Mouse (Mus musculus): ENCODE results near the gene Tmem80. TPM values are rescaled to one million over a fixed set of nuclear protein-coding genes. Genes with fewer than 3 reads are reported as not detected.

Gene Tmem80
- polyA plus RNA-seq, 1 experiment = 25.4 TPM

DNA sequence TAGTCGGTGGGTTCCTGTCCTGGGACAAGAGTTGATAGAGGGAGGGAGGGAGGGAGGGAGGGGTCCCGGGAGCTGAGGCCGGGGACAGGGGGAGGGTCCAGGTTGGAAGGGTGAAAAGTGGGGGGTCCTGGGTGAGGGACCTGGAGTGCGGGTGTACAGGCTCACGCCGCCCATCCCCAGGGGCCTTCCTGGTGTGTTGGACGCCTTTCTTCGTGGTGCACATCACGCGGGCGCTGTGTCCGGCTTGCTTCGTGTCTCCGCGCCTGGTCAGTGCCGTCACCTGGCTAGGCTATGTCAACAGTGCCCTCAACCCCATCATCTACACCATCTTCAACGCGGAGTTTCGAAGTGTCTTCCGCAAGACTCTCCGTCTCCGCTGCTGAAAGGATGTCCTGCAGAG is 33.1 kb upstream of the Tmem80 start:
- Histone ChIP-seq H3K4me1 (ENCODE audit: control insufficient read depth, insufficient read depth, low read length) (peaks cover 2% of the 10 kb centered on the region; the same call in 1 of the 2 replicates), H3K4me3 (ENCODE audit: insufficient read depth, low read length) (no peak overlapping the region), H3K27ac (ENCODE audit: insufficient read depth, low read length) (no peak overlapping the region)
- no peak for TF ChIP-seq POLR2A (IDR thresholded peaks at IDR 0.05; ENCODE audit: low read depth, low read length)
- no peak for TF ChIP-seq CTCF (IDR thresholded peaks at IDR 0.05; ENCODE audit: borderline replicate concordance, insufficient read depth, low read length)

DNA sequence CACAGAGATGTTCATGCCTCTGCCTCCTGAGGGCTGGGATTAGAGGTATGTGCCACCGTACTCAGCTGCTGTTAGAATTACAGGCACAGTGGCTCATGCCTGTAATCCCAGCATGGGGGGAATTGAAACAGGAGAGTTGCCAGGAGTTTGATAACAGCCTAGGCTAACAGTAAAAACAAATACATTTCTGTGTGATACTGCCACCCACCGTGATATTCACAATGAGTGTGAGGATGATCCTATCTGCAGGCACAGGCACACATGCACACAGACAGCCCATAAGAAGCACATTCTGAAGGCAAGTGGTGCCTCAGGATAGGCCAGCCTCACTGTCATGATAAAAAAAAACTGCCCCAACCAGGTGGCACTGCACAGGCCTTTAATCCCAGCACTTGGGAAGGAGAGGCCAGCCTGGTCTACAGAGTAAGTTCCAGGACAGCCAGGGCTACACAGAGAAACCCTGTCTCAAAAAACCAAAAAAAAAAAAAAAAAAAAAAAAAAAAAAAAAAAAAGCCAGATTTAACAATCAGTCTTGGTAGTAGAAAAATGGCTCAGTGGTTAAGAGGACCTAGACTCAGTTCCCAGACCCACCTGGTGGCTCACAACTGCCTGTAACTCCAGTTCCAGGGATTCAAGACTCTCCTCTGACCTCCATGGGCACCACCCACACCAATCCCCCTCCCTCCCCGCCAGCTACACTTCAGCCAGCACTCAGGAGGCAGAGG is 29.5 kb upstream of the Tmem80 start:
- no peak overlapping the region for H3K27ac ChIP-seq (ENCODE audit: insufficient read depth, low read length)
- TF ChIP-seq CTCF (IDR thresholded peaks at IDR 0.05; ENCODE audit: borderline replicate concordance, insufficient read depth, low read length) = no peak
- no peak for TF ChIP-seq POLR2A (IDR thresholded peaks at IDR 0.05; ENCODE audit: low read depth, low read length)
- no peak overlapping the region for H3K4me3 ChIP-seq (ENCODE audit: insufficient read depth, low read length)
- H3K4me1 ChIP-seq (ENCODE audit: control insufficient read depth, insufficient read depth, low read length) = peaks cover 2% of the 10 kb centered on the region; the same call in 1 of the 2 replicates

DNA sequence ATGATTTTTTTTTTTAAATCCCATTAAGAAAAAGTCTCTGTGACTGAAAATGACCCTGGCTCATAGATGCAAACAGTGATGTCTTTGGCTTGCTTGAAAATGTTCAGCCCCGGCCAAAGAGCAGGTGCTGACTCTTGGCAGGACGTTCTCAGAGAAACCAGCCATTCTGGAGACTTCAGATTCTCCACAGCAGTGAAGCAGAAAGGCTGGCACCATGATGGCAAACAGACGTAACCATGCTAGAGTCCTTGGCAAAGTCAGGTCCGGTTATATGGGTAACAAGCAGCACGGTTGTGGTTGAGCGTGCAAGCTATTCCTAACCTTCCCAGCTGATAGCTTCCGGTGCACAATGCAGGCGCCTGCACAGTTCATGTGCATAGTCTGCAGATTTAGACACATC is 28.4 kb upstream of the Tmem80 start:
- TF ChIP-seq CTCF (IDR thresholded peaks at IDR 0.05; ENCODE audit: borderline replicate concordance, insufficient read depth, low read length) = no peak
- TF ChIP-seq POLR2A (IDR thresholded peaks at IDR 0.05; ENCODE audit: low read depth, low read length) = no peak
- H3K4me3 ChIP-seq (ENCODE audit: insufficient read depth, low read length) = no peak overlapping the region
- no peak overlapping the region for H3K27ac ChIP-seq (ENCODE audit: insufficient read depth, low read length)
- H3K4me1 ChIP-seq (ENCODE audit: control insufficient read depth, insufficient read depth, low read length) = peaks cover 2% of the 10 kb centered on the region; the same call in 1 of the 2 replicates

DNA sequence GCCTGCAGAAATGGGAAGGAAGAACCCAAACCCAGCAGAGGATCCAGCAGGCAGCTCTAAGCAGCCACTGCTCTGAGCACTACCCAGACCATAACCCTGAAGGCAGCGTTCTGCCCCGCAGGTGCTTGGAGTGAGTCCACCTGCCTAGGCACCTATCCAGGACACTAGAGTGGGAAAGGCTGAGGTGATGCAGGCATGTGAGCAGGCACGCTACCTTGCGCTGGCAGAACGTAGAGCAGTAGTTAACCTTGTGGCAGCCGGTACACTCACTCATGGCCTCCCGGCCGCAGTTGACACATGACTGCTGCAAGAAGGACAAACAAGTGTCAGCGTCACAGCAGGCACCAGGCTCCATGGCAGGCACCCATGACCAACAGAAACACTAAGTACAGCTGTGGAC is 26.2 kb upstream of the Tmem80 start:
- TF ChIP-seq CTCF (IDR thresholded peaks at IDR 0.05; ENCODE audit: borderline replicate concordance, insufficient read depth, low read length) (no peak), POLR2A (IDR thresholded peaks at IDR 0.05; ENCODE audit: low read depth, low read length) (no peak)
- H3K4me1 ChIP-seq (ENCODE audit: control insufficient read depth, insufficient read depth, low read length) = peaks cover 2% of the 10 kb centered on the region; the same call in 1 of the 2 replicates
- H3K4me3 ChIP-seq (ENCODE audit: insufficient read depth, low read length) = no peak overlapping the region
- no peak overlapping the region for H3K27ac ChIP-seq (ENCODE audit: insufficient read depth, low read length)

DNA sequence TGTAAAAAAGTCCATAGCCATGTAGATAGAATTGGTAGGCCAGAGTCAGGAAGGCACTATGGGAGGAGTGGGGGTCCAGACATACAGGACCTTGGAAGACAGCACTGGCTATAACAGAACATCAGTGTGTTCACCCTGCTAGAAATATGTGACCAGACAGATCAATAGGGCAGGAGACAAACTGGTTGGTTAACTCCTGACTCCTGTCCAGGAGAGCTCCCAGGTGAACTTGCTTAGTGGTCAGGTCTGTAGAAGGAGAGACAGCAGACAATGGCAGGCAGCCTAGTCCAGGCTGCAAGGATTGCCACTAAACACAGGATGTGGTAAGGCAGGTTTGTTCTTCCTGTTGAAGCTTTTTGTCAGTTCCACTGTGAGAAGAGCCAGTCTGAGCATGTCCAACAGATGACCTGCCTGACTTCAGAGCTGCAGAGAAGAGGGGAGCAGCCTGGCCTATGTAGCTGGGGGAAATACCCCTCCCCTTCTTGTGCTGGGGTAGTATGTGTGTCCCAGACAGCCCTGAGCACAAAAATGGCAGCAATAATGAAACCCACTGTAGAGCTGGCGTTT is 24.8 kb upstream of the Tmem80 start:
- TF ChIP-seq POLR2A (IDR thresholded peaks at IDR 0.05; ENCODE audit: low read depth, low read length) (no peak), CTCF (IDR thresholded peaks at IDR 0.05; ENCODE audit: borderline replicate concordance, insufficient read depth, low read length) (no peak)
- Histone ChIP-seq H3K4me1 (ENCODE audit: control insufficient read depth, insufficient read depth, low read length) (no peaks in the 10 kb centered on the region), H3K4me3 (ENCODE audit: insufficient read depth, low read length) (no peak overlapping the region), H3K27ac (ENCODE audit: insufficient read depth, low read length) (no peak overlapping the region)

DNA sequence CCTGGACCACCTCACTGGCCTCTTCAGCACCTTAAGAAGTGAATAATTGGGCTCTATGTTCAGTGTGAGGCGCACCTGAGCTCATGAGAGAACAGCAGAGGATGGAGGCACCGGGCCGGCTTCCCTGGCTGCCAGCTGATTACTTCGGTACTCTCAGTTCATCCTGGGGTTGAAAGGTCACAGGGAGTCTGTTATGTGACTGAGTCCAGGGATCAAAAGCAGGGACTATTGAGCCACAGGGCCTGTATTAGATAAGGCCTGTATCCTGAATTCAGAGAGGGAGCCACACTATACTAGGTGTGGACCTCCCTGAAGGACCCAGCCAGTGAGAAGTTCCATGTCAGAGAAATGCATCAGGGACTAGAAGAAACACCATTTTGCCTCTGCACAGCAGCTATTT is 23.0 kb upstream of the Tmem80 start:
- H3K27ac ChIP-seq (ENCODE audit: insufficient read depth, low read length) = no peak overlapping the region
- H3K4me3 ChIP-seq (ENCODE audit: insufficient read depth, low read length) = no peak overlapping the region
- H3K4me1 ChIP-seq (ENCODE audit: control insufficient read depth, insufficient read depth, low read length) = no peaks in the 10 kb centered on the region
- no peak for TF ChIP-seq POLR2A (IDR thresholded peaks at IDR 0.05; ENCODE audit: low read depth, low read length)
- no peak for TF ChIP-seq CTCF (IDR thresholded peaks at IDR 0.05; ENCODE audit: borderline replicate concordance, insufficient read depth, low read length)

DNA sequence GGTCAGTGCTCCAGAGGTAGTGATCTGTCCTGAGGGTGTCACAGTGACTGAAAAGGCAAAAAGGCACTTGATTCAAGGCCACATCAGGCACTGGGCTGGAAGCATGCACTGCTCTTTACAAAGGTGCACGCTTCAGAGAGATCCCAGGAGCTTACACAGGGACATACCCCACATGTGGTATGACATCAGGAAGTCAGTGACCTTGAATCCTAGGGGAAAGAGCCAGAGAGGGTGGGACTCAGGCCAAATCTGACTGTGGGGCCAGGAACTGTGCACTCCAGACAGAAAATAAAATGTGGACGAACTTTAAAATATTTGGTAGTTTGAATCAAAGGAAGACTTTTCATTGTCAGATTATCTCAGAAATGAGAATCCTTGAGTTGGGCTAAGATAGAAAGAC is 13.1 kb upstream of the Tmem80 start:
- TF ChIP-seq POLR2A (IDR thresholded peaks at IDR 0.05; ENCODE audit: low read depth, low read length) = no peak
- TF ChIP-seq CTCF (IDR thresholded peaks at IDR 0.05; ENCODE audit: borderline replicate concordance, insufficient read depth, low read length) = no peak
- Histone ChIP-seq H3K4me1 (ENCODE audit: control insufficient read depth, insufficient read depth, low read length) (0 out of 2 replicates have a peak, but pooled peaks cover 4% of the 10 kb centered on the region), H3K4me3 (ENCODE audit: insufficient read depth, low read length) (no peak overlapping the region), H3K27ac (ENCODE audit: insufficient read depth, low read length) (no peak overlapping the region)

DNA sequence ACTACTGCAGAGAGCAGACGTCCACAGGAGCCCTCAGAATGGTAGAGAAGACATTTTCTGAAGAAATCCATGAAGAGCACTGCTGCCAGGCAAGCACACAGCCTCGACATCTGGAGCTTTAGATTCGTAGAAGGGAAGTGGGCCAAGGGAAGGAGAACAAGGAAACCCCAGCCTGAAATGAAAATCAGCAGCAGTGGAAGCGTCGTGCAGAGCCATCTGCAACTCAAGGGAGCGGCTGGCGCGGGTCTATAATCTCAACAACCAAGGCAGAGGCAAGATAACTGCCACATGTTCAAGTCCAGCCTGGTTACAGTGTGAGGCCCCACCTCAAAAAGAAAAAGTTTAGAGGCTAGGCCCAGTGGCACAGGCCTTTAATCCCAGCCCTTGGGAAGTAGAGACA is 12.5 kb upstream of the Tmem80 start:
- Histone ChIP-seq H3K4me1 (ENCODE audit: control insufficient read depth, insufficient read depth, low read length) (0 out of 2 replicates have a peak, but pooled peaks cover 4% of the 10 kb centered on the region), H3K4me3 (ENCODE audit: insufficient read depth, low read length) (no peak overlapping the region), H3K27ac (ENCODE audit: insufficient read depth, low read length) (no peak overlapping the region)
- TF ChIP-seq POLR2A (IDR thresholded peaks at IDR 0.05; ENCODE audit: low read depth, low read length) (no peak), CTCF (IDR thresholded peaks at IDR 0.05; ENCODE audit: borderline replicate concordance, insufficient read depth, low read length) (no peak)

DNA sequence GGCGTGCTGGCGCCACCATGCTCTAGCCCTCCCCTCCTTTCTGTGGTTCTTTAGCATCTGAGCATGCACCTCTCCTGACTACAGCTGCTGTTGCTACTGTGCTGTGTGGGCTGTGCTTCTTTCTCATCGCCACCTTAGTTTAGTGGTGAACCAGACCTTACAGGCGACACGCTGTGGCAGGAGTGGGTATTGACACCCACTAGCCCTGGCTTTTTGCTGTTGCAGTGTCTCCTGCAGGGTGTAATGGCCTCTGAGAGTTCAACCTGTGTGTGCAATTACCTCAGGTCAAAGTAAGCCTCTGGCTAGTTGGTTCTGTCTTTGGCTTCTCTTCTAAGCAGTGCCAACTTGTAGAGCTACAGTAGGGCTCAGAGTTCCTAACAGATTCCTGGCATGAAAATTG is 11.6 kb upstream of the Tmem80 start:
- Histone ChIP-seq H3K4me1 (ENCODE audit: control insufficient read depth, insufficient read depth, low read length) (0 out of 2 replicates have a peak, but pooled peaks cover 4% of the 10 kb centered on the region), H3K27ac (ENCODE audit: insufficient read depth, low read length) (no peak overlapping the region)
- peak; percentile 26; the same call in 1 of the 2 replicates for TF ChIP-seq CTCF (IDR thresholded peaks at IDR 0.05; ENCODE audit: borderline replicate concordance, insufficient read depth, low read length)
- no peak for TF ChIP-seq POLR2A (IDR thresholded peaks at IDR 0.05; ENCODE audit: low read depth, low read length)

DNA sequence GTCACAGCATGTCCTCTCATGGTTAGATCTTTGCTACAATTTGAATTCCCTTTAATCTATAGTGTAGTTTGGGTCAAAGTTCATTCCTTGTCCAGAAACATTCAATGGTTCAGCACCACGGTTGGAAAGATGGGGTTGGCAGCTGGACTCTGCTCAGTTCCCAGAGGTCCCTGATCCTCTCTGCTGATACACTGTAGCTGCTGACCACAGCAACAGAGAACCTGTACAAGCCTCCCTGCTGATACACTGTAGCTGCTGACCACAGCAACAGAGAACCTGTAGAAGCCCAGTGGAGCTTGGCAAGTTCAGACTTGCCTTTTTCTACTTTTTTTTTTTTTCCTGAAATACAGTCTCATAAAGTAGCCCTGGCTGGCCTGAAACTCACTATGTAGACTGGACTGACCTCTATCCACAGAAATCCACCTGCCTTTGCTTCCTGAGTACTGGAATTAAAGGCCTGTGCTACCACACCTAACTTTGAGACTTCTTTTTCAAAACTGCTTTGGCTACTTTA is 9.9 kb upstream of the Tmem80 start:
- 0 out of 2 replicates have a peak, but pooled peaks cover 4% of the 10 kb centered on the region for H3K4me1 ChIP-seq (ENCODE audit: control insufficient read depth, insufficient read depth, low read length)
- H3K27ac ChIP-seq (ENCODE audit: insufficient read depth, low read length) = no peak overlapping the region
- TF ChIP-seq POLR2A (IDR thresholded peaks at IDR 0.05; ENCODE audit: low read depth, low read length) (no peak), CTCF (IDR thresholded peaks at IDR 0.05; ENCODE audit: borderline replicate concordance, insufficient read depth, low read length) (no peak)
- no peak overlapping the region for H3K4me3 ChIP-seq (ENCODE audit: insufficient read depth, low read length)

More for the DNA sequence above, 11.6 kb upstream of the Tmem80 start:
- H3K4me3 ChIP-seq (ENCODE audit: insufficient read depth, low read length) = no peak overlapping the region
